In the genomic region with DNA sequence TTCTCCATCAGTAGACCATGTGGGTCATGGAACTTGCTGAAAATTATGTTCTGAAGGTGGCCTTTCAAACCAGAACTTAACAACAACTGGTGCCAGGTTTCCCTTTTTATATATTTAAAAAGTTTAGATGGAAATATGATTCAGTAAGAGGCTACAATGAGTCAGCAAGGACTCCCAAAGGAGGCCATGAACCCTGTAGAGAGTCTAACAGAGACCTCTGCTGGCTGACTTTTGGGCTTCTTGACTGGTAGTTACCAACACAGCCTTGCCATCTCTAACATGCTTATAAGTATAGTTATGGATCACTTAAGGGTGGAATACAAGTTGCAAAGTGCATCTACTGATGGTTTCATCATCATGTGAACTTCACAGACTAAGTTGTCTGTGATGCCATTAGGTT, we compare ENCODE assay signal across 8 mouse cellular contexts.
DNase-seq lines count a peak whose midpoint lies in the region; ATAC-seq and TF ChIP-seq lines count a peak whose summit lies in the region.
"Had no signal": no experiment of that assay in that cellular context is flagged by ENCODE, and none has a peak within 500 bp of the region (broad histone marks: within the 10 kb centered on the region; RNA-seq: fewer than 3 reads in every experiment).

No protein-coding gene starts in this region.

- no peak for ATAC-seq in liver, embryonic 11.5 days (replicated peaks; ENCODE audit: low FRiP score)
- ATAC-seq in activated CD4-positive, CD25-positive, alpha-beta regulatory T cell, adult 4 months: no peak

- H3K4me3 ChIP-seq in liver, adult 2 months (ENCODE audit: insufficient read depth, low read depth, low read length): no peak overlapping the region
- no peak overlapping the region for H3K4me3 ChIP-seq in liver, embryonic 11.5 days (ENCODE audit: low read depth, low read length)
- H3K4me3 ChIP-seq in lung, adult 2 months (replicated peaks; ENCODE audit: extremely low read depth, low read depth, low read length): no peak overlapping the region

- H3K27me3 ChIP-seq in liver, adult 2 months (ENCODE audit: control insufficient read depth, insufficient read depth, low read length): no peaks in the 10 kb centered on the region; the same call in 1 of the 2 replicates
- no peaks in the 10 kb centered on the region for H3K27me3 ChIP-seq in liver, embryonic 11.5 days (replicated peaks; ENCODE audit: control insufficient read depth, insufficient read depth, low read length)

- peak; percentile 25 for DNase-seq in liver, adult 2 months (ENCODE audit: extremely low read depth, low read depth, low spot score)
- DNase-seq in liver, embryonic 11.5 days (ENCODE audit: low spot score): no peak
- DNase-seq in adrenal gland, postnatal 25 days: peak; percentile 9
- peak; percentile 12 for DNase-seq in lung, adult 2 months
- no peak for DNase-seq in left cerebral cortex, postnatal 14 days (ENCODE audit: low spot score in 2 of 2)
- no peak for DNase-seq in frontal cortex, postnatal 14 days (ENCODE audit: low spot score in 2 of 2)
- DNase-seq: right cerebral cortex, adult 18-20 months had no signal

- intact Hi-C loops in left cerebral cortex, postnatal 14 days (cut with DNase I): no loop called here

- no peak overlapping the region for H3K27ac ChIP-seq in liver, adult 2 months (replicated peaks; ENCODE audit: insufficient read depth, low read depth, low read length)
- H3K27ac ChIP-seq in liver, embryonic 11.5 days (ENCODE audit: low read depth, low read length): no peak overlapping the region

- no peak overlapping the region for H3K9ac ChIP-seq in liver, adult 2 months (ENCODE audit: low read depth, low read length)
- H3K9ac ChIP-seq in liver, embryonic 11.5 days (ENCODE audit: low read depth, low read length): no peak overlapping the region

- no peak for TF ChIP-seq POLR2A in liver, adult 2 months (IDR thresholded peaks at IDR 0.05; ENCODE audit: extremely low read depth, insufficient read depth, low read length)
- TF ChIP-seq POLR2A in lung, adult 2 months (IDR thresholded peaks at IDR 0.05; ENCODE audit: borderline replicate concordance, extremely low read depth, low read depth, low read length): no peak

- H3K9me3 ChIP-seq in liver, embryonic 11.5 days (ENCODE audit: control insufficient read depth, low read length): no peaks in the 10 kb centered on the region

- 0 out of 2 replicates have a peak, but pooled peaks have one; percentile 32 for TF ChIP-seq CTCF in liver, adult 2 months (IDR thresholded peaks at IDR 0.05; ENCODE audit: low read depth, low read length)
- TF ChIP-seq CTCF in lung, adult 2 months (IDR thresholded peaks at IDR 0.05; ENCODE audit: insufficient read depth, low read length): 0 out of 2 replicates have a peak, but pooled peaks have one; percentile 20

- no peaks in the 10 kb centered on the region for H3K4me1 ChIP-seq in liver, adult 2 months (ENCODE audit: control insufficient read depth, insufficient read depth, low read length)
- H3K4me1 ChIP-seq in liver, embryonic 11.5 days (replicated peaks; ENCODE audit: control insufficient read depth, insufficient read depth, low read length): no peaks in the 10 kb centered on the region
- no peaks in the 10 kb centered on the region for H3K4me1 ChIP-seq in lung, adult 2 months (ENCODE audit: control insufficient read depth, insufficient read depth, low read length)

- H3K4me2 ChIP-seq in liver, embryonic 11.5 days: no peak overlapping the region

- no peaks in the 10 kb centered on the region for H3K79me2 ChIP-seq in liver, adult 2 months (ENCODE audit: control insufficient read depth, insufficient read depth, low read length)

- no peaks in the 10 kb centered on the region for H3K36me3 ChIP-seq in liver, adult 2 months (ENCODE audit: control insufficient read depth, insufficient read depth, low read length)
- no peaks in the 10 kb centered on the region for H3K36me3 ChIP-seq in liver, embryonic 11.5 days (ENCODE audit: control insufficient read depth, insufficient read depth, low read length)

Comparison
In these comparisons a context has a peak if more than half of its experiments do, and no peak if none do; other contexts are left out.
1. DNase-seq: peak in liver, adult 2 months (single experiment), adrenal gland, postnatal 25 days (single experiment) and lung, adult 2 months (single experiment); none in liver, embryonic 11.5 days (single experiment), left cerebral cortex, postnatal 14 days (0 of 2) and frontal cortex, postnatal 14 days (0 of 2).